Mouse (Mus musculus): ENCODE measurements at regions not wholly inside any gene's neighbourhood (a gene's known extent, or its start where the extent isn't known, plus 50 kb on each side); places are given as distances from the start of the nearest gene placed in this dataset.
A peak's percentile ranks its signal among the peaks of the same experiment; 100 is the strongest.

- DNase-seq (ENCODE audit: low spot score): no peak
Measured at GRCm38 (mm10) chr7:74877466-74877865, 322.9 kb upstream of the Slco3a1 start.

GRCm38 (mm10) chr7:74876667-74877066 lies 322.1 kb upstream of the Slco3a1 start:
- no peak for DNase-seq (ENCODE audit: low spot score)

GRCm38 (mm10) chr7:74870250-74870649 lies 315.7 kb upstream of the Slco3a1 start:
- no peak for DNase-seq (ENCODE audit: low spot score)

- DNase-seq (ENCODE audit: low spot score): no peak
Measured at GRCm38 (mm10) chr7:74862727-74863126, 308.1 kb upstream of the Slco3a1 start.

- DNase-seq (ENCODE audit: low spot score): no peak
Measured at GRCm38 (mm10) chr7:74844306-74844929, 289.8 kb upstream of the Slco3a1 start.

- no peak for DNase-seq (ENCODE audit: low spot score)
Measured at GRCm38 (mm10) chr7:74823286-74823685, 268.7 kb upstream of the Slco3a1 start.

GRCm38 (mm10) chr7:74793241-74793640 lies 238.7 kb upstream of the Slco3a1 start:
- DNase-seq (ENCODE audit: low spot score): no peak

- no peak for DNase-seq (ENCODE audit: low spot score)
Measured at GRCm38 (mm10) chr7:74788696-74789095, 234.1 kb upstream of the Slco3a1 start.

GRCm38 (mm10) chr7:74771435-74772406 lies 217.1 kb upstream of the Slco3a1 start:
- DNase-seq (ENCODE audit: low spot score): no peak

- DNase-seq (ENCODE audit: low spot score): no peak
Measured at GRCm38 (mm10) chr7:74766550-74766949, 212.0 kb upstream of the Slco3a1 start.

- DNase-seq (ENCODE audit: low spot score): no peak
Measured at GRCm38 (mm10) chr7:74757469-74757868, 202.9 kb upstream of the Slco3a1 start.

GRCm38 (mm10) chr7:74747704-74748103 lies 193.1 kb upstream of the Slco3a1 start:
- DNase-seq (ENCODE audit: low spot score): no peak

GRCm38 (mm10) chr7:74734941-74735340 lies 180.4 kb upstream of the Slco3a1 start:
- no peak for DNase-seq (ENCODE audit: low spot score)

GRCm38 (mm10) chr7:74726324-74726991 lies 171.9 kb upstream of the Slco3a1 start:
- peak; percentile 5 for DNase-seq (ENCODE audit: low spot score)

- DNase-seq (ENCODE audit: low spot score): no peak
Measured at GRCm38 (mm10) chr7:74719321-74719720, 164.7 kb upstream of the Slco3a1 start.

- DNase-seq (ENCODE audit: low spot score): no peak
Measured at GRCm38 (mm10) chr7:74709993-74710581, 155.5 kb upstream of the Slco3a1 start.

GRCm38 (mm10) chr7:74709006-74709405 lies 154.4 kb upstream of the Slco3a1 start:
- DNase-seq (ENCODE audit: low spot score): no peak

- DNase-seq (ENCODE audit: low spot score): no peak
Measured at GRCm38 (mm10) chr7:74703533-74703932, 149.0 kb upstream of the Slco3a1 start.

GRCm38 (mm10) chr7:74697794-74698354 lies 143.3 kb upstream of the Slco3a1 start:
- DNase-seq (ENCODE audit: low spot score): no peak

- no peak for DNase-seq (ENCODE audit: low spot score)
Measured at GRCm38 (mm10) chr7:74696286-74696685, 141.7 kb upstream of the Slco3a1 start.

GRCm38 (mm10) chr7:74693049-74693448 lies 138.5 kb upstream of the Slco3a1 start:
- DNase-seq (ENCODE audit: low spot score): no peak

GRCm38 (mm10) chr7:74690706-74691105 lies 136.1 kb upstream of the Slco3a1 start:
- DNase-seq (ENCODE audit: low spot score): no peak
